Mouse (Mus musculus): ENCODE measurements around the gene Adamts7. TPM values are rescaled to one million over a fixed set of nuclear protein-coding genes. Genes with fewer than 3 reads are reported as not detected.
A peak's percentile ranks its signal among the peaks of the same experiment; 100 is the strongest.

The Adamts7 gene
- polyA plus RNA-seq, 1 experiment, result 3.1 TPM

DNA sequence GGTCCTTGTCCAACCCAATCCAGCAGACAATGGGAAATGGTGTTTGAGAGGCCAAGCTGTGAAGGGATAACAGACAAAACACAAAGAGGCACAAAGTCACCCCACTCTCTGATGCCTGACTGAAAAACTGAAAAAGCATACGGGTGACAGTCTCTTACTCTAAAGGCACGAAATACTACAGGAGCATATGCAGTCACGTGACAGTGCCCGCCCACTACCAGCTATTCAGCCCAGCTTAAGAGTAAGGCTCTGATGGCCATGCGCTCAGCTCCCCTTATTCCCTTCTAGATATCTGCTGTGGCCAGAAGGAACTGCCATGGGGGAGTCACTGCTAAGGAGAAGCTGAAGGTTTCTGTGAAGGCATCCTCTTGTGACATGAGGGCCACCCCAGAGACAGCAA, 82.9 kb downstream of the Adamts7 start:
- WGBS, result 36% methylated on average over 5 of the region's 5 CpGs
- no peak for TF ChIP-seq CTCF (IDR thresholded peaks at IDR 0.05; ENCODE audit: control insufficient read depth, insufficient read depth, low read length)
- no peak for TF ChIP-seq POLR2A (IDR thresholded peaks at IDR 0.05; ENCODE audit: borderline replicate concordance, control insufficient read depth, low read depth, low read length)
- H3K27ac ChIP-seq (ENCODE audit: control insufficient read depth, insufficient read depth, low read depth, low read length, poor library complexity), result peak overlapping the region; percentile 83
- peaks cover 21% of the 10 kb centered on the region for H3K4me1 ChIP-seq (ENCODE audit: control insufficient read depth, insufficient read depth, low read length)
- H3K4me3 ChIP-seq (replicated peaks; ENCODE audit: control insufficient read depth, low read depth, low read length), result no peak overlapping the region

DNA sequence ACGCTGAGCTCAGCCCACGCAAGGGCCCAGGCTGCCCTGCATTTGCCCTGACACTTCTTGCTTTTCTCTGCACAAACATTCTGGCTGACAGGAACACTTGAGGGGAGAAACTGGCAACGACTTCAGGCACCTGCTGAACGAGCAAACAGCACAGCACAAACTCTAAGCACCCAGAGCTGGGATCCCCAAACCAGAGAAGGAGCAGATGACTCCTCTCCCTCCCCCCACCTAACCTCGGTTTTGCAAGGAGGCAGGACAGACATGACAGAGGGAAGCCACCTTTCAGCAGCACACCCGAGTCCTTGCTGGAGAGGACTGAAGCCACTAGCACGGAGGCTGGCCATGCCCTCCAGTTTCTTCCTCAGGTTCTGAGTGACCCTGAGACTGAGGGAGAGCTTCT, 84.4 kb downstream of the Adamts7 start:
- Histone ChIP-seq H3K4me1 (ENCODE audit: control insufficient read depth, insufficient read depth, low read length) (peaks cover 24% of the 10 kb centered on the region), H3K27ac (ENCODE audit: control insufficient read depth, insufficient read depth, low read depth, low read length, poor library complexity) (peak overlapping the region; percentile 35), H3K4me3 (replicated peaks; ENCODE audit: control insufficient read depth, low read depth, low read length) (no peak overlapping the region)
- WGBS, result 18% methylated on average over 7 of the region's 7 CpGs
- no peak for TF ChIP-seq POLR2A (IDR thresholded peaks at IDR 0.05; ENCODE audit: borderline replicate concordance, control insufficient read depth, low read depth, low read length)
- no peak for TF ChIP-seq CTCF (IDR thresholded peaks at IDR 0.05; ENCODE audit: control insufficient read depth, insufficient read depth, low read length)

DNA sequence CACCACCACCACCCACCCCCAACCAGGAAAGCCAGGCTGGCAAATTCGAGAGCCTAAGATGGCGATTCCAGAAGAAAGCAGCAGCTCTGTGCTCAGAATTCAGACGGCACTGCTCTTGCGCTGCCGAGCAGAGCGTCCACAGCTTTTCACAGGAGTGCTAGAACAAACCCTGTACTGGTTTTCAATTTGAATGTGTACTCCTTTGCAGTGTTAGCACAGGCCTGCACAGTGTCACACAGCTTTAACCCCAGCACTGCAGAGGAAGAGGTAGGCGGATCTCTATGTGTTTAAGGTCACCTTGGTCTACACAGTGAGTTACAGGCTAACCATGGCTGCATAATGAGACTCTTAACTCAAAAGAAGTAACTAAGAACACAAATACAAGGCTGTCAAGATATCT, 85.5 kb downstream of the Adamts7 start:
- TF ChIP-seq CTCF (IDR thresholded peaks at IDR 0.05; ENCODE audit: control insufficient read depth, insufficient read depth, low read length) (no peak), POLR2A (IDR thresholded peaks at IDR 0.05; ENCODE audit: borderline replicate concordance, control insufficient read depth, low read depth, low read length) (no peak)
- Histone ChIP-seq H3K4me3 (replicated peaks; ENCODE audit: control insufficient read depth, low read depth, low read length) (peak overlapping the region; percentile 37), H3K27ac (ENCODE audit: control insufficient read depth, insufficient read depth, low read depth, low read length, poor library complexity) (peak overlapping the region; percentile 54), H3K4me1 (ENCODE audit: control insufficient read depth, insufficient read depth, low read length) (peaks cover 23% of the 10 kb centered on the region)
- 80% methylated on average over 7 of the region's 7 CpGs for WGBS

DNA sequence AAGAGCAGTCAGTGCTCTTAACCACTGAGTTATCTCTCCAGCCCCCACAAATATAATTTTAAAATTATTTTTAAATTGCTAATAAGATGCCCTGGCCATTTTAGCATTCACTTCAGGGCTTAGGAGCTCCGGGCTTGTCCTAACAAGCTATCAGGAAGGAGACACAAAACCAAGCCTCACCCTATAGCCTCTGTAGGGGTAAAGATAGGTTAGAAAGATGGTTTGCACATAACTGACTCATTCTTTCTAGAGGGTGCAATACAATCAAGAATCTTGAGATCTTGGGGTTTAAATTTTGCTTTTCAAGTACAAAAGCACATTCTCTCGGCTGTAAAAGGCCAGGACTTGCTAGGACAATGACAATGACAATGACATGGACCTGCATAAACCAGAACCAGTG, 86.2 kb downstream of the Adamts7 start:
- WGBS, result 60% methylated on average over 2 of the region's 2 CpGs
- Histone ChIP-seq H3K4me1 (ENCODE audit: control insufficient read depth, insufficient read depth, low read length) (peaks cover 21% of the 10 kb centered on the region), H3K4me3 (replicated peaks; ENCODE audit: control insufficient read depth, low read depth, low read length) (no peak overlapping the region), H3K27ac (ENCODE audit: control insufficient read depth, insufficient read depth, low read depth, low read length, poor library complexity) (peak overlapping the region; percentile 85)
- TF ChIP-seq CTCF (IDR thresholded peaks at IDR 0.05; ENCODE audit: control insufficient read depth, insufficient read depth, low read length) (no peak), POLR2A (IDR thresholded peaks at IDR 0.05; ENCODE audit: borderline replicate concordance, control insufficient read depth, low read depth, low read length) (no peak)

DNA sequence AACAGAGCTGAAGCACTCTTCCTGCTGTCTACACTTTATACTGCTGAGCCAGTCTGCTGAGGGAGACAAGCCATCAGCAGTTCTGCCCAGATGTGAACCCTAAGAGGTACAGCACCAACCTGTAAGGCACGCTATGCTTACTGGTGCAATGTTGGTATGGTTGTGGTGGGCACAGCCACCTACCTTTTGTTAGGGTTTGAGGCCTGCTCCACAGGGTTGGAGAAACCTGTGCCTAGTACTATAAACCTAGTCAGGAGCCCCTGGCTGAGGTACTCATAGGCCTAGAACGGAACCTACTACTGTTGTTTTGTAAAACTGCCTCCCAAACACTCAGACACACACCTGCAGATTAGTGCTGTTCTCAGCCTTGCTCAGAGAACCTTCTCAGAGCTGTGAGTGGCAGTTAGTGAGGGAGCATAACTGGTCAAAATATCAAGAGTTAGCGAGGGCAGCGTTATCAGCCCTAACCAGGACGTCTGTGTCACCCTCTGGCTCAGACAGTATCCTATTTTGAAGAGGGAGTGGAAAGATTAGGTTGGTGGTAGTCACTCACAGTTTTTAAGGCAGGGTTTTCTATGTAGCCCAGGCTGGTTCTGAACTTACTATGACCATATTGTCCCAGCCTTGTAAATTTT, 87.4 kb downstream of the Adamts7 start:
- Histone ChIP-seq H3K27ac (ENCODE audit: control insufficient read depth, insufficient read depth, low read depth, low read length, poor library complexity) (peak overlapping the region; percentile 85), H3K4me3 (replicated peaks; ENCODE audit: control insufficient read depth, low read depth, low read length) (no peak overlapping the region), H3K4me1 (ENCODE audit: control insufficient read depth, insufficient read depth, low read length) (peaks cover 18% of the 10 kb centered on the region)
- TF ChIP-seq CTCF (IDR thresholded peaks at IDR 0.05; ENCODE audit: control insufficient read depth, insufficient read depth, low read length) (no peak), POLR2A (IDR thresholded peaks at IDR 0.05; ENCODE audit: borderline replicate concordance, control insufficient read depth, low read depth, low read length) (no peak)
- WGBS, result 50% methylated on average over 5 of the region's 5 CpGs

DNA sequence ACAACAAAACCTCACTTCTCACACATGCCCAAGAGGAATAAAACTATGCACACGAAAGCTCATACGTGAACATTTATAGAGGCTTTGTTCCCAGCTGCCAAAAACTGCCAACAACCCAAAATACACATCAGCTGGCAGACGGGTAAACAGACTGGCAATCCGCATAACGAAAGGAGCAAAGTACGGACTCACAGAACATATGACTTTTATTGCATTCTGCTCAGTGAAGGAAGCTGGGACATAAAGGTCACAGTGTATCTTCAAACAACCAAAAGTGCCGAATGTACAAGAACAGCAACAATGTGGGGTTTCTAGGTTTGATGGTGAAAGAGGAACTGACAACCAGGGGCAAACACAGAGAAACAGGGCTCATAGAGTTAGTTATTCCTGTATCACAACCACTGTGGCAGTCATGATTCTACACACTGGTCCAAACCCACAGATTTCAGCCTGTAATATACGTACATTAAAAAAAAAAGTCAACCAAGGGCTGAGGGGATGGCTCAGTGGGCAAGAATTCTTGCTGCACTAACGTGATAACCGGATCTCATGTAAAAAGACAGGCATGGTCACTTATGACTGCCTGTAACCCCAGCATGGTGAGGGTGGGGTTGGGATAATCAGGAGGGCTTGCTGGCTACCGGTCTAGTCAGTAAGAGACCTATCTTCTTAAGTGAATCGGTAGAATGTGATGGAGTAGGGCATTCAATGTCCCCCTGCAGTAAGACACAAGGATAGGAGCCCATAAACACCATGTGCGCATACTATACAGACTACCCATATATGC, 88.3 kb downstream of the Adamts7 start:
- H3K4me3 ChIP-seq (replicated peaks; ENCODE audit: control insufficient read depth, low read depth, low read length), result no peak overlapping the region
- peak overlapping the region; percentile 50; the same call in 1 of the 2 replicates for H3K27ac ChIP-seq (ENCODE audit: control insufficient read depth, insufficient read depth, low read depth, low read length, poor library complexity)

DNA sequence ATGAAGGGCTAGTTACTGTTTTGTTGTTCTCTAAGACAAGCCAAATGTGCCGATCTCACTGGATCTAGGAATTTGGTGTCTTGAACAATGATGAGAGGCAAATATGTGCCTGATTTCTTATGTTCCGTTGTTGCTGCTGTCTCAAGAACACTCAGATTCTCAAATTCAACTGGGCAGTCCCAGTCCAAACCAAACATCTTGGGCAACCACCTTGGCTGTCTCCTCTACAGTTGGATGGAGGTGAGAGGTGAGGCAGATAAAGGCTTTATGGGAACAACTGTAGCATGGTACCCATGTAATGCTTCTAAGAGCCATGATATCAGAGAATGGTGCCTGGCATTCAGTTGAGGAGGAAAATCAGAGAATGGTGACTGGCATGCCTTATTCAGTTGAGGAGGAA, 90.3 kb downstream of the Adamts7 start:
- TF ChIP-seq POLR2A (IDR thresholded peaks at IDR 0.05; ENCODE audit: borderline replicate concordance, control insufficient read depth, low read depth, low read length) (no peak), CTCF (IDR thresholded peaks at IDR 0.05; ENCODE audit: control insufficient read depth, insufficient read depth, low read length) (no peak)
- 83% methylated on average over 2 of the region's 2 CpGs for WGBS
- H3K27ac ChIP-seq (ENCODE audit: control insufficient read depth, insufficient read depth, low read depth, low read length, poor library complexity), result peak overlapping the region; percentile 24; the same call in 1 of the 2 replicates
- H3K4me3 ChIP-seq (replicated peaks; ENCODE audit: control insufficient read depth, low read depth, low read length), result no peak overlapping the region
- H3K4me1 ChIP-seq (ENCODE audit: control insufficient read depth, insufficient read depth, low read length), result peaks cover 16% of the 10 kb centered on the region

More for the DNA sequence above, 88.3 kb downstream of the Adamts7 start:
- no peak for TF ChIP-seq CTCF (IDR thresholded peaks at IDR 0.05; ENCODE audit: control insufficient read depth, insufficient read depth, low read length)
- WGBS, result 39% methylated on average over 13 of the region's 13 CpGs
- peaks cover 15% of the 10 kb centered on the region for H3K4me1 ChIP-seq (ENCODE audit: control insufficient read depth, insufficient read depth, low read length)

DNA sequence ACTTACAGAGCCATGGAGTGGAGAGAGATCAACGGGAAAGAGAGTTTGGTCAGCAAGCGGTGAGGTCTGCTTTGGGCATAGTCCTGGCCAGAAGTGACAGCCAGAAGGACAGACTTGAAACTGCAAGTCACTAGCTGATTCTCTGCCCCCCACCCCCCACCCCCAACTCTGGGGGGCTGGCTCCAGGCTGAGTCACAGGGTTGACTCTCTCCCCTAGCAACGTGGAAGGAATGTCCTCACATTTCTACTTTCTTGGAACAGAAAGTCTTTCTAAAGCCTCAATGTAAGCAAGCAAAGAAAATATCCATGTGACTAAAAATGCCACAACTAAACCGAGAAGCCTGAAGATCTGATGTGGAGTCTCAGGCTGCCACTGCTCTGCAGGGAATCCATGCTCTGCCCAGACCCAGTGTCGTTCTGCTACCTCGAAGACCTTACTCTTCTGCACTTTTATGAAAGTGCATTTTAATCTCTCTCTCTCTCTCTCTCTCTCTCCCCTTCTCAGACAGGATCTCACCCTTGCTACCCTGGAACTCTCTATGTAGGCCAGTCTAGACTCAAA, 93.1 kb downstream of the Adamts7 start:
- 44% methylated on average over 6 of the region's 6 CpGs for WGBS
- peak overlapping the region; percentile 20 for H3K27ac ChIP-seq (ENCODE audit: control insufficient read depth, insufficient read depth, low read depth, low read length, poor library complexity)
- H3K4me3 ChIP-seq (replicated peaks; ENCODE audit: control insufficient read depth, low read depth, low read length), result no peak overlapping the region
- peaks cover 20% of the 10 kb centered on the region for H3K4me1 ChIP-seq (ENCODE audit: control insufficient read depth, insufficient read depth, low read length)
- TF ChIP-seq CTCF (IDR thresholded peaks at IDR 0.05; ENCODE audit: control insufficient read depth, insufficient read depth, low read length), result no peak
- no peak for TF ChIP-seq POLR2A (IDR thresholded peaks at IDR 0.05; ENCODE audit: borderline replicate concordance, control insufficient read depth, low read depth, low read length)
